Mouse (Mus musculus) cerebellum, adult 11-12 months (tissue): ENCODE measurements around the gene Inca1.

Experiments used
- DNase-seq: peaks from one replicate; pipeline ENCODE4 v3.0.0; 2022

Inca1 gene

DNA sequence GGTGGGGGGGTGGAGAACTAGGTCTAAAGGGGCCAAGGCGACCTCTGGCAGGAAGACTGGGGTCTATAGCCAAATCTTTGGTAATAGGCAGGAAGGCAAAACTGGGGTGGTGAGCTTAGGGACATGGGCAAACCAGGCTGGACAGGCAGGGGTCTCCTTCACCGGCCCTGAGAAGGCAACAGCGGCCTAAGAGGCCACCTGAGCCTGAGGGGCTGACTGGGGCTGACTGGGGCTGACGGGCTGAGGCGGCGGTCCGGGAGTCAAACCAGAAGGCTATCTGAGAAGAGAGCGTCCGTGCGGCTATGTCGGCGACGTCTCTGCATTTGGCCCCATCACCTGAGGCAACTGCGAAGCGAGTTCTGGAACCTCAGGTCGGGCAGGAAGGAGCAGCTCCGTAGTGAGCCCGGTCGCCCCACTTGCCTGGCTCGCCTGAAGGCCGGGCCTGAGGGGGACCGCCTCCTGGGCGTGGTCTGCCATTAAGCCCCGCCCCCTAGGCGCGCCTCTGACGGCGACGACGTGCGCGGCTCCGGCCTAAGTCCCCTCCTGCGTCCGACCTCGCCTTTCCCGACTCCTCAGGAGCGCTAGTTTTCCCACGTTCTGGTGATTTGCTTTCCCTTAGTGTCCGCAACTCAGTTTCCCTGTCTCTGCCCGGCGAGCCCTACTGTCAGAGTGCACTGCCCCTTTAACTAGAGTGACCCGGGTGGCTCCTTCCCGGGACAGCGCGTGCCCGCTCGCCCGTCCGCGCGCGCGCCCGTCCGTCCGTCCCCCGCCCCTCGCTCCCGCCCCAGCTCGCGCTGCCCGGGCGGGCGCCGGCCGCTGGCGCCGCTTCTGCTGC, at the start of gene Inca1, which contains the start of gene Kif1c:
Inca1 (minus strand) TSS at position 434 of the 835 bp plus-strand sequence.
Kif1c (plus strand) TSS at position 827 of the 835 bp plus-strand sequence.
- peak; percentile 94 for DNase-seq

DNA sequence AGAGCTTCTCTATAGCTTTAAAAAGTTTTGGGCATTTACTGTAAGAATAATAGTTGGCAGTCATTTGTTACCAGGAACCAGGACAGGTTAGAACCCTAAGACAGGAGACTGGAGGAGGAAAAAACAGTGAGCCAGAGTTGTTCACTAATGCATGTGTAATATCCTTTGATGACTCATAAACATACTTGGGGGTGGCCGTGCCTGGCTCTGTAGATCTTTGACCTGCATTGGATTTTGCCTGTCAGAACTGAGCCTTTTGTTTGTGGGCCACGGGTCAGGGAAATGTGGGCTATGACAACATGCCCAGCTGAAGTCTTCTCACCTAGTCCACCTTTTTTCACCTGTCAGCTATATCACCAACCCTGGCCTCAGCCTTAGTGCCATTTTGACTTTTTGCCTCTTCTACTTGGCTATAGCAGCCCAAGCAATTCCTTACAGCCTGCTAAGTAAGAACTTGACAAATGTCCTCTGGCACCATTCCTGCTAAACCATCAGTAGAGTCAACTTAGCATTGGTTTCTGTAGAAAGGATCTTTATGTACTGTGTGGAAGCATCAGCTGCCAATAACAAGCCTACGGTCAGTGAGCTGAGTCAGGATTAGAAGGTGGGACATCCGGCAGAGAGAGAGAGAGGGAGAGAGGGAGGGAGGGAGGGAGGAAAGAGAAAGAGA, 48.1 kb upstream of the Inca1 start:
- DNase-seq, result no peak

DNA sequence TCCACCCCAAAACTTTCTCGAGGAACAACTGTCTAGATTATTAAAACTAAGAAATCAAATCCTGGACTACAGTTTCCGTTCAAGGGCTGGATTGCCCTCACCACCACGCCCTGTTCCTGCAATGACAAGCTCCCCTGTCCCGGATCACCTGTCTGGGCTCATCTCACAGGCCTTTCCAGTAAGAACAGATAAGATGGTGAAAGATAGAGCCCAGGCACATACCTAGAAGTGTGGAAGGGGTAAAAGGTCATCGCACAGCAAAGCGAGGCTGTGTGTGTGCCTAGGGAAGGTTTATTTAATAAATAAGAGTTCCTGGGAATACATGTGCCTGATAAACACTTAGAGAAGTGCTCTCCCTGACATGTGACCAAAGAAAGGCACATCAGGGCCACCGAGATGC, 45.7 kb upstream of the Inca1 start:
- DNase-seq, result no peak

DNA sequence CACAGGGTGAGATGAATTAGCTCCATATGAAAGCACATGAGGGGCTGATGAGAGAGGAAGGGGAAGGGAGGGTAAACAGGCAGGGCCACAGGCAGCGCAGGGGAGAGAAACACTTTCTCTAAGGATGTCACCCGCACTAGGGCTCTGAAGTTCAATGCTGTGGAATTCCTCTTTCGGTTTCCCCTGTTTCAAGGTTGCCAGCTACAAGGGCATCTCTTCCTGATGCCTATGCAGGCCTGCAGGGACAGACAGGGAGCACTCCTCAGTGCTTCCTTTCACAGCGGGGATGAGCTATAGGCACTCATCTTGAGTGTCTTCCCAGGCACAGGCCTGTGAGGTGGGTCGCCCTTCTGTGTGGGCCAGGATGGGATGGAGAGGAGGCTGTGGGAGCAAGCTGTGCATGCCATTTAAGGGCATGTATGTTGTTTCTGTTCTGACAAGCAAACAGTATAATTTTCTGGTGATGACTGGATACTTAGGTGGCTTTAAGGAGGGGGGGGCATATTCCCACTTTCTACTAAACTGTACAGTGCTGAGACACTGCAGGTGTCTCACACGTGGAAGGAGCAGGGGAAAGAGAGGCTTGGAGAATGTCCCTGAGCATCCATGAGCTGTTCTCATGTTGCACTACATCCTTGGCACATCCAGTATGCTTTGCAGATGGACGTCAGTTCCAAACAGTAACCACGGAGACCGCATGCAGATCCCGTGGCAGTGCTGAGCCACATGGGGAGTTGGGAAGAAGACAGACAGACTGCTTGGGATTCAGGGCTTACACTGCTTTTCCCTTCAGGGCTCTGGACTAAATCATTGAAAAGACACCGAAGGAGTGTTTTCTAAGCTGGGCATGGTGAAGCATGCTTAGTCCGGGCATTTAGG, 42.9 kb upstream of the Inca1 start:
- DNase-seq, result no peak

DNA sequence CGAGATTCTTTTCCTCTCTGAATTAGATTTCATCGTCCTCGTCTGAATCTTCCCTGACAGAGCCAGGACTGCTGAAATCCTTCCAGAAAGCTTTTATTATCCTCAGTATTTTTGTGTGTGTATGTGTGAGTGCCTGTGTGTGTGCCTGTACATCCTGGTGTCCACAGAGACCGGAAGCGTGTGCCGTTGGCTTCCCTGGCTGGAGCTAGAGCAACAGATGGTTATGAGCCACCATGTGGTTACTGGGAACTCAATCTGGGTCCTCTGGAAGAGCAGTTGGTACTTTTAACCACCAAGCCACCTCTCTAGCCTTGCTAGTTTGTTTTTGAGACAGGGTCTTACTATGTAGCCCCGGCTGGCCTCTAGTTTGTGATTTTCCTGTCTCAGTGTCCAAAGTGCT, 42.2 kb upstream of the Inca1 start:
- no peak for DNase-seq

DNA sequence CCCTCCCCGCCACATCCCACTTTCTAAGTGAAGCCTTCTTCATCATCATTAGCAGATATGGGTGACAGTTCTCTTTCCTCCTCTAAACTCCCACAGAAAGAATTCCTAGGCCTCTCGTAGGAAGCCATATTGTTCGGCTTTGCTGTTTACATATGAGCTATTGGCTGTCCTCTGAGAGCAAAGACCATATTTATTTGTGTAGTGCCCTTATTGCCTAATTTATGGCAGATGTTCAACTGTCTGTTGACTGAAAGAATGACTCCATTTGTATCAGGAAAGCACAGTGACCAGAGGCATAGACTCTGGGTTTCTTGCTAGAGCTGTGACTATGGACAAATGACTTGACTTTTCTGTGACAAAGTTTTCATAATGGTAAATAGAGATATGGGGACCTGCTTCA, 41.6 kb upstream of the Inca1 start:
- DNase-seq, result no peak

DNA sequence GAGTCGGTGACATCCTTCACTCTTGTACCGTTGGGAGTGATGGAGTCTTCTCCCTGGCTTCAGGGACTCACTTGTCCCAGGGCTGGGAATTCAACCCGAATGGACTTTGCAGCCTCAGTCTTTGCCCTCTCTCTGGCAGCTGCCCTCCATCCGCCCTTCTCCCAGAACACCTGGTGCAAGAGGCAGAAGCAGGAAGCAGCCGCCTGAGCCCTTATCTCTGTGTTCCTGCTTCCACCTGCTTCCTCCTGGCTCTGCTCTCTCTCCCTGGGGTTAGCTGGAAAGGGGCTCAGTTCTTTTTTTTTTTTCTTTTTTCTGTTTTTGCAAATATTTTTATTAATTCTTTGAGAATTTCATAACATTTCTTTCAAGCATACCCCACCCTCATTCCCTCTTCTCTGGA, 37.8 kb upstream of the Inca1 start:
- no peak for DNase-seq

DNA sequence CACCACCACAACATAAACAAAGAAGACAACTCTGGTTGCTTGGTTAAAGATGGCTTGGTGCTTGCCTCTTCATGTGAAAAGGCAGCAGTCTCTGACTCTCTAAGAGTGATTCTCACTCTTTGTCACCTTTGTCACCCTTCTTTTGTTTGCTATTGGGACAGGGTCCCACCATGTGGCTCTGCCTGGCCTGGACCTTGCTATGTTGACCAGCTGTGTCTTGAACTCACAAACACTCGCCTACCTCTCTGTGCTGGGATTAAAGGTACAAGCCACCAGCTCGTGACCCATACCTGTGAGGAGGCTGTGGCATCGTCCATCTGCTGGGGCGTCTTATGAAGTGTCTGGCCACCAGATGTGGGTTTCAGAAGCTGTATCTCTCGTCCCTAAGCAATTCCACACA, 33.3 kb upstream of the Inca1 start:
- DNase-seq, result no peak

DNA sequence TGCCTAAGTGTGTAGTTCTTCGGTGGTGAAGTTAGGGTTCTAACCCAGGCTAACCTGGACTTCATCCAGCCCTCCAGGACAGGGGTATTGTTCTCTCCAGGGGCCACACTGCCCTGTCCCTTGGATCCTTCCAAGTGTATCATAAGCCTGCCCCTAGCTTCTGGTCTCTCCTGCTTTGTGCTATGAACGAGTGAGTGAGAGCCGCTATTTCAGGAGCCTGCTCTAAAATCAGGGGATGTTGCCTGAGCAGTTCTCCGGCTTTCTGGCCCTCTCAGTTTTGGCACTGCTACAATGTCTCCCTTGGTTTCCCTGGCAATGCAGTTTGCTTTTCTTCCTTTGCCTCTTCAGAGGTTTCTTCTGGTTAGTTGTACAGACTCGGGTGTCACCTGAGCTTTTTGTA, 31.2 kb upstream of the Inca1 start:
- peak; percentile 18 for DNase-seq

DNA sequence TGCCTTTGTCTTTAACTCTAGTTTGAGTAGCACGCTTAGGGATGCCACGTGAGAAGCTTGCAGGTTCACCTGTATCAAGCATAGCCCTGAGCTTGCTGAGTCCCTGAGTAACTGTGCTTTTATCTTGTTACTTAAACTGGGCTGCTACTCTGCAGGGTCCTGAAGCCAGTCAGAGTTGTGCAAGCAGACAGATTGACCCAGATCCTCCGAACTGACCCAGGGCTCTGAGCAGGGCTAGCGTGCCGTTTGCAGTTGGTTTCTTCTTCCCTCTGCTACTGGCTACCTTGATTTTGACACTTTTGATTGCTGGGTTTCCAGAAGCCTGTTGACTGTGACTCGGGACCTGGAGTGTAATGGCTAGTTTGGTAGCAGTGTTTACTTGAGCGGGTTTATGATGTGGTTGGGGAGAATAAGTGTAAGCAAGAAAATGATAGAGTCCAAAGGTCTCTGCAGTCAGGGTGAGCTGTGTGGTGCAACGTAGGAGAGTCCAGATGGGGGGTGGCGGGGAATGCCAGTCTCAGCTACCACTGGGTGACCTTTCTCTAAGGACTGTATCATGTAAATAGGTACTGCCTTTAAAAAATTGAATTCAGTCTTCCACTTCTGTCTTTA, 30.6 kb upstream of the Inca1 start:
- no peak for DNase-seq

DNA sequence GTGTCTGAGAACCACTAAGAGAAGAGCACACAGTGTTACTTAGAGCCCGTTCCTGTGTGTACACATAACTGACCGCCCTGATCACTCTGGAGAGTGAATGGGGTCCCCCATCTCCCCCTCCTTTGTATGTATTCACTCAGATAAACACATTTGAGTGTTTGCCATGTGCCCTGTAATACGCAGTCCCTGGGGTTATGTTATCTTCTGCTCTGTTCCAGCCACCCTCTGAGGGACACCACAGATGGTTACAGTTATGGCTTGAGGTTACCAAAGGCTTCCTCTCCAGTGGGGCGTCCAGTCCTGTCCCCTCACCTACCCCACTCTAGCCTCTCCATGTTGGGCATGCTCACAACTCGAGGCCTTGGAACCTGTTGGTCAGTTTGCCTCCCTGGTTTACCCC, 27.4 kb upstream of the Inca1 start:
- no peak for DNase-seq

DNA sequence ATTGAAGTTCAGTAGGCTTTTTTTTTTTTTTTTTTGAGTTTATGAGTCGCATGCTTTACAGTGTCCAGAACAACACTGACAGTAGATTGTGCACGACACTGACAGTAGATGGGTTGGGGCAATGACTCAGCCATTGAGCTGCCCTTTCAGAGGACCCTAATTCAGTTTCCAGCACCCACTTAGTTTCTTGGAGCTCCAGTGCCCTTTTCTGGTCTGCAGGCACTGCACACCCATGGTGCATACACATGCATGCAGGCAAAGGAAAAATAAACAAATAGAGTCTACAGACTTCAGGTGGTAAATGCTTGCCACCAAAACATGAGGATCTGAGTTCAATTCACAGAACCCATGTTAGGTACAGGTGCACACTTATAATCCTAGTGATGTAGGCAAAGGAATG, 26.6 kb upstream of the Inca1 start:
- DNase-seq, result no peak

DNA sequence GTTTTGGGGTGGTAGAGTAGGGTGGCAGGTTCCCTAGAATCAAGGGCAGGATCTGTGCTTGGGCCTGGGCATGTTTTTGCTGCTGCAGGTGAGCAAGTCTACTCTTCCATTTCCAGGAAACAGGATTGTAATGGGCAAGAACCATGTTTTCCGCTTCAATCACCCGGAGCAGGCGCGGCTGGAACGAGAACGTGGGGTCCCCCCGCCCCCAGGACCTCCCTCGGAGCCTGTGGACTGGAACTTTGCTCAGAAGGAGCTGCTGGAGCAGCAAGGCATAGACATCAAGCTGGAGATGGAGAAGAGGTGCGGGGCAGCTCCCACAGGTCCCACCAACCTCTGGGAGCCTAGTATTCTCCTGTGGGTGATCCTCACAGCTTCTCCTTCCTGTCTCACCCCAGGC, 24.8 kb upstream of the Inca1 start:
- DNase-seq, result no peak

DNA sequence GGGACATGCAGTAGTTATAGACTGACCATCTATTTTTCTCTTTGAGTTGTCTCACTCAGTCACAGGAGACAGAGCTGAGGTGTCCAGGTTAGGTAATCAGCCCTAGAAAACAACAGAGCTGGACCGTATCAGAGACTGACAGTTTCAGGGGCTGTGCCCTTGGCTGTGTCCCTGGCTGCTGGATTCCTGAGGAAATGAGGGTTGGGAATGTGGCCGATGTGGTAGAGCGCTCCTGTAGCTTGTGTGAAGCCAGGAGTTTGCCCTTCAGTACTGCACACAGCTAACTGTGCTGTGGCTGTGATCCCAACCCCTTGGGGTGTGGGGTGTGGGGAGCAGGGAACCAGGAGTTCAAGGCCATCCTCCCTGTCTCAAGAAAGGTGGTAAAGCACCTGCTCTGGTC, 21.1 kb upstream of the Inca1 start:
- DNase-seq, result no peak

DNA sequence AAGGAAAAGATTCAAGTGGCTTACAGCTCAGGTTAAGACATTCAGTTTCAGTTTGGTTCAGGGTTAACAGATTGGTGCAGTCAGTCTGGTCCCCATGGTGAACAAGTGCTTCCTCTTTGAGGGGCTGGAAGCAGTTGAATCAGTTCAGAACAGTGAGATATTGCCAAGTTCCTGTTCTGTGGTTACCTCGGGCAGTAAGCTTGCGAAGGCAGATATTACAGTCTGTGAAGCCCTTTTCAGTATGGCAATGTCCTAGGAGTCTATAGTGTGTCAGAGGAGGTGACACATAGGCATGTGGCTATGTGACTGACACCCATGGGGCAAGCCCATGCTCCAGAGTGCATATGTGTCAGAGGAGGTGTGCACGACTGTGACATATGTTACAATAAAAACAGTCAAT, 20.6 kb upstream of the Inca1 start:
- no peak for DNase-seq

DNA sequence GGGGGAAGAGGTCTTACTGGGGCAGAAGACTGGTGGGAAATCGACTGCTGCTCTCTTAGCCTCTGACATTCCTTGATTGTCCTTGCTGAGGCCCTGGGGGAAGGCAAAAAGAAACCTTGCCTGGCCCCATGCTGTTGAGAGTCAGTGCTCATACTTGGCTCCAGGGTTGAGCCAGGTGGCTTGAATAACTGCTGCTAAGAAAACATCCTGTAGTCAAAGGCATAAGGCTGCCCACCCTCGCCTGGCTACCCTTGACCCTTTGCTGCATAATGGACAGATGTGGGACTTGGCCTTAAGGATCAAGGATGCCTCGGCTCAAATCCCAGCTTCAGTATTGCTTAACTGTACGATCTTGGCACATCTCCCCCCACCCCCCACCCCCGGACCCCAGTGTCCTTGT, 18.5 kb upstream of the Inca1 start:
- no peak for DNase-seq

DNA sequence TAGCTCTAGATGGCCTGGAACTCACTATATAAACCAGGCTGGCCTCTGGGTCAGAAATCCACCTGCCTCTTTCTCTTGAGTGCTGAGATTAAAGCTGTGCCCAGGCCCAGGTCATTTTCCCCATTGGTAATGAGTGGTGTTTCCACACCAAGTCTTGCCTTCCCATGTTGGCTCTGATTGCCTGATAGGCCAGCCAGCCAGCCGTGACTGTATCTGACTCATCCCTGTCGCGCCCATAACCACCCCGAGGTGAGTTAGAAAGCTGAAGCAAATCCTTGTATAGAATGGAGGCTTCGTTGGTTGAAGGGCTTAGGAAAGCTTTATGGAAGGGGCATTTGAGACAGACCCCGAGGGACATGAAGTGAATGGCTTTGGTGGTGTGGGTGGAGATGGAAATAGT, 15.9 kb upstream of the Inca1 start:
- DNase-seq, result no peak

DNA sequence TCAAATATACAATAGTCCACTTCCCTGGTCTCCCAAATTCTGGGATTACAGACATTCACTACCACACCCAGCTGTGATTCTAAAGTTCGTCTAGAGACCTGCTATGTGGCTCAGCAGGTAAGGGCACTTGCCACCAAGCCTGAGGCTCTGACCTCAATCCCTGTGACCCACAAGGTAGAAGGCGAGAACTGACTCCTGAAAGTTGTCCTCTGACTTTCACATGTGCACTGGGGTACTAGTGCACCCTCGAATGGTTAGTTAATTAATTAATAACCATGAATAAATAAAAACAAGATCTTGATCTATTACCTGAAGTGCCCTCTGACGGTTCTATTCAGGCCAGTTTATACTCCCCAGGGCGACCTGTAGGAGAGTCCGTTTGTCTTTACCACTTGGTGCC, 13.3 kb upstream of the Inca1 start:
- no peak for DNase-seq

DNA sequence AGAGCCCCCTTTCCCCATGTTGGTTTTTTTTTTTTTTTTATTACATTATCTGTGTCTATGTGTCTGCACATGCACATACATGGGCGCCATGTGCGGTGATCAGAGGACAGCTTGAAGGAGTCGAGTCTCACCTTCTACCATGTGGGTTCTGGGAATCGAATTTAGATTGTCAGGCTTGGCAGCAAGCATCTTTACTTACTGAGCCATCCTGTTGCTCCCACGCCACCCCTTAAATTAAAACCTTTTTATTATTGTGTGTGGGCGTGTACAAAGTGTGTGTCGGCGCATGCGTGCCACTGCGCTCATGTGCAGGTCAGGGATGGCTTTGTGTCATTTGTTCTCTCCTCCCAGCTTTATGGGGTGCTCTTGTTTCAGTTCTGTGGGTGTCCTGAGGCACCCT, 11.1 kb upstream of the Inca1 start:
- DNase-seq, result no peak

DNA sequence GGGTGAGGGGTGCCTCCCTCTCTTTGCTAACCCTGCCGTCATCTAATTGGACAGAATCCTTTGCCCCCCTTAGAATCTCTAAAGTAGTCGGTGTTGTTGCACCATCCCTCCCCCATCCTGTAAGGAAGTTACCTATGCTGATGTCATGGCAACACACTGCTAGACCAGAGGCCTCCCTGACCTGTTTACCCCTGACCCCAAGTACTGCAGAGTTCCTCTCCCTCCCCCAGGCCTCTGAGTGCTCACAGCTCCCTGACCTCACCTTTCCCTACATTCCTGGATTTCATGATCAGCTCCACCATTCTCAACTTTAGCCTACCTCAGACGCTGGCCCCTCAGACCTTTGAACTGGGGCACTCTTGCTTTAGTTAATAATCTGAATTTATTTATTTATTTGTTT, 6.2 kb upstream of the Inca1 start:
- DNase-seq, result no peak

DNA sequence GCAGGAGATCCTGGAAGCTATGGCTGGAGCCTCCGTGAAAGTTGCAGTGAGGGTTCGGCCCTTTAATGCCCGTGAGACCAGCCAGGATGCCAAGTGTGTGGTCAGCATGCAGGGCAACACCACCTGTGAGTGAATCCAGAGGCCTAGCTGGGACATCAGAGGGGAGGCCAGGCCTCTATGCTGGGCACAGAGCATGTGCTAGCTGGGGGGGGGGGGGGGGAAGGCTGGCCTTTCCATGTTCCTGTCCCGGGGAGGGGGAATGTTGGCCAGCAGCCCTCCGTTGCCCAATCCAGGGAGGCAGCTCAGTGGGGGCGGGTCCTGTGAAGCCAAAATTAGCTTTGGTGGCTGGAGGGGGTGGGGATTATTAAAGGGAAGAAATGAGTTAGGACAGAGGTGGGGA, 2.8 kb upstream of the Inca1 start:
- DNase-seq, result no peak

DNA sequence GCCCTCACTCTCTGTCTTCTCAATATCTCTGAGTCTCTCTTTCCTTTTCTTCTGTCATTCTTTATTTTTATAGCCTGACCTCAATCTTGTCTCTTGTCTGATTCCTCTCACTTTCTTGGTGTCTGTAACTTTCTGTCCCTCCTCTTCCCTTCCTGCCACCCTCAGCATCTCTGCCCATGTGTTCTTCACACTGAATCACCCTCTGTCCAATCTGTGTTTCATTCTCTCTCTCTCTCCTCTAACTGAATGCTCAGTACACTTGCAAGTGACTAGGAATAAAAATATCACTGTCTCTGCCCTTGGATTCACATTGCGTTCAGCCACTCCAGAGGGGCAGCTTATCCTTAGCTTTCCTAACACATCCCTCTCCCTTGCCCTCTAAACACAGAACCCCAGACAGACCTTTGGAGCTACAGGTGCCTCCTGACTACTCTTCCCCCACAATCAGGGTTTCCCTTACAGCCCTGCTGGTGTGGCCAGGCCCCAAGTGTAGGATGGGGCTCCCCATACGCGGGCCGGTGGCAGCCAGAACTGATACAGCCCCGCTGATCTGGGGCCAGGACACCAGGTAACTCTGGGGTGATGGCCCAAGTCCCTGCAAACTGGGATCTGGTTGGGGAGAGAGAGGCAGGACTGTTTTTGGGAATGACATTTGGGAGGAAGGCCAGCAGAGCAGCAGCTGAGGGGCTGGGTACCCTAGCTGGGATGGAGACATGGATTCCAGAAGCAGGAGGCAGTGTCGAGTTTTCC, 2.2 kb upstream of the Inca1 start:
- DNase-seq, result peak; percentile 36
